Mouse (Mus musculus): ENCODE data around the gene Rasgrp4.

Rasgrp4 gene

DNA sequence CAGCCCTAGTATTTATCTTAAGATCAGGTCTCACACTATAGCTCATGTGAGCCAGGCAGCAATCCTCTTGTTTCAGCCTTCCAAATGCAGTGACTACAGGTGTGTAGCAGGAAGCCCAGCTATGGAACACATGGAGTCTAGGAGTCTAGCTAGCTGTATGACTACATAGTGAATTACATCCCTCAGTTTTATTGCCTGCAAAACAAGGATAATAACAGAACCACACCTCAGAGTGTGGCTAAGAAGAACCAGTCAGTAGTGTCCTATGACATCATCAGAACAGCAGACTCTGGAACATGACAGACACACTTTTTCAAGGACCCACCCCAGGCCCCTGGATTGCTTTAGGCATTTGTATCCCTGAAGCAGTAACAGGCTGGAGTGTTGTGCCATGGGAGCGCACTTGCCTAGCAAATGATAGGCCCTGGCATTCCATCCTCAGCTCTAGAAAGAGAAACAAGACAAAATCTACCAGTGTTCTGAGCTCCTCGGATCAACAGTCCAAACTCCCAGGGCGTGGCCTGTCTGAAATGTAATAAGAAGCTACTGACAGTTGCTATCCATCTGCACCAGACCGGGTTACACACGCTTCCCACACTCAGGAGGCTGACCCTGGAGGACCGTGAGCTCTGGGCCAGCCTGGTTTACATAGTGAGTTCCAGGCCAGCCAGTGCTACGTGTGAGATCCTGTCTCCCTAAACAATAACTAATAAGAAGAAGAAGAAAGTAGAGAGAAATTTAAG, 12.1 kb downstream of the Rasgrp4 start:
- no peak for DNase-seq (ENCODE audit: low spot score)

- DNase-seq (ENCODE audit: low spot score) = no peak
These were observed 14.1 kb downstream of the Rasgrp4 start for GRCm38 (mm10) chr7:29148771-29149170.

DNA sequence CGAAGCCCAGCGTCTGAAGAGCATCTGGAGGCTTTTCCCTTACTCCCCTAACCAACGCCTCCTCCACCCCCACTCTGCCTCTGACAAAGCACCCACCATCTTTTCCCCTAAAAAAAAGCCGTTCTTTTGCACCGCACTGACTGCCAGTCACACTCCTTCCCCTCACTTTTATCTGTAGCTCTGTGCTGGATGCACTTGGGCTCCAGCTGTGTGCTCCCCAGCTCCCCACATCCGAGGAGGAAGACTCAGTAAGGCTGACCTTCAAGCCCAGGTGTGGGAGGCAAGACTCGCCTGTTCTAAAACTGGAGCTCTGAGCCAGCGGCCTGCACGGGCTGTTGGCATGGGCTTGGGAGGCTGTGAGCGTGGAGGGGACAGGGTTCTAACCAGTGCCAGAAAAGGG, 16.8 kb downstream of the Rasgrp4 start:
- no peak for DNase-seq (ENCODE audit: low spot score)

DNA sequence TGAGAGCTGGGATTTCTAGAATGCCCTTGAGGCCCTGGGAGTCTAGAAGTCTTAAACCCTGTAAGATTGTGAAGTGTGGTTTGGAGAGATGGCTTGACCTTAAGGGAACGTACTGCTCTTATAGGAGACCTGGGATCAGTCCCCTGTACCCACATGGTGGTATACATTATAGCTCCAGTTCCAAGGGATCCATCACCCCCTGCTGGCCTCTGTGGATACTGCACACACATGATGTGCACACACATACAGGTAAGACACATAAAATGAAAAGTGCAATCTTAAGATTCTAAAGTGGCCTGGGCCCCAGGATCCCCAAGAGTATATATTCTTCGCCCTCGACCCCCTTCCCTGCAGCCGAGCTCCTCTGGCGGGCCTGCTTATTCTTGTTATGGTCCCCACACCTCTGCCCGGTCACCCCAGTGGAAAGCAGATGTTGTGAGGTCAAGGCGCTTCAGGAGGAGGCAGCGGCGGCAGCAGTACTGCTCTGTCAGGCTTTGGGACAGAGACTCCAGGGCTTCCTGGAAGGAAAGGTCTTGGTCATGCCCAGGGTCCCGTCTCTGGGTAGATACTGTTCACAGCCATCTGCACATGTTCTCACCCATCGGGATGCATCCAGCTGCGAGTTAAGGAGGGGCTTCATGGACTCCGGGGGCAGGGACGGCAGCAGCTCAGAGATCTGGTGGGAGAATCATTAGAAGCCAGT, 19.5 kb downstream of the Rasgrp4 start:
- DNase-seq (ENCODE audit: low spot score) = no peak

GRCm38 (mm10) chr7:29155196-29155837, 20.7 kb downstream of the Rasgrp4 start:
- DNase-seq (ENCODE audit: low spot score) = peak; percentile 84

GRCm38 (mm10) chr7:29155838-29156782, 21.5 kb downstream of the Rasgrp4 start, which contains the start of gene Fam98c:
Gene Fam98c (minus strand): TSS chr7:29156234.
- peak; percentile 86 for DNase-seq (ENCODE audit: low spot score)

DNA sequence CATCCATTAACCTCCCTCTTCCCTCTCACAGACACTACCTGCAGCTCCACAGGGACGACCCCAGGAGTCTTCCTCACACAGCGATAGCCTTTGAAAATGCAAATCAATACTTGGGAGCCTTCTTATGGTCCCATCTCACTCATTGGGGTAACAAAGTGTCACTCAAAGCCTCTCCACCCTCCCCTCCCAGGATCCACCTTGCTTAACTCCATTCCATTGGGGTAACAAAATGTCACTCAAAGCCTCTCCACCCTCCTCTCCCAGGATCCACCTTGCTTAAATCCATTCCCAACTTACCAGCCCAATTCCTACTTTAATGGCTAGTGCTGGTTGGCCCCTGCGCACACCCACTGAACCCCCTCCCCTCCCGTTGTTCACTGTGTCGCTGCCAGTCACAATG, 23.6 kb downstream of the Rasgrp4 start:
- no peak for DNase-seq (ENCODE audit: low spot score)

GRCm38 (mm10) chr7:29162294-29162693, 27.6 kb downstream of the Rasgrp4 start:
- DNase-seq (ENCODE audit: low spot score) = no peak

- peak; percentile 78 for DNase-seq (ENCODE audit: low spot score)
These were observed 28.3 kb downstream of the Rasgrp4 start for GRCm38 (mm10) chr7:29162750-29163525.

DNA sequence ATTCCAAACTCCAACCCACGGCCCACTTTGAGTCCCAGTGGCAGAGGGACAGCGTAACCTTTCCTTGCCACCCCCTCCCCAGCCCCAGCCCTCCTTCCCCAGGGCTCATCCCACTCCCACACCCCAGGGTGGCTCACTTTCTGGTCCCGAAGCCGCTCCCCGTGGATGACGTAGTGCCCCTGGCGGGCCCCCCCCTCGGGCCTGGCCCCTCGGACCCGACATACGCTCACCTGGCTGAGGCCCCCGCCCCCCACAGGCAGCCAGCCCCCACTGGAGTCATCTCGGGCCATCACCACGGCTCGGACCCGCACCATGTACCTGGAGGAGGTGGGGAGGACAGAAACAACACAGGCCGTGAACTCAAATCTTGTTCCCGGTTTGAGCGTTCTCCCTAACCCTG, 33.0 kb downstream of the Rasgrp4 start:
- DNase-seq (ENCODE audit: low spot score) = no peak

DNA sequence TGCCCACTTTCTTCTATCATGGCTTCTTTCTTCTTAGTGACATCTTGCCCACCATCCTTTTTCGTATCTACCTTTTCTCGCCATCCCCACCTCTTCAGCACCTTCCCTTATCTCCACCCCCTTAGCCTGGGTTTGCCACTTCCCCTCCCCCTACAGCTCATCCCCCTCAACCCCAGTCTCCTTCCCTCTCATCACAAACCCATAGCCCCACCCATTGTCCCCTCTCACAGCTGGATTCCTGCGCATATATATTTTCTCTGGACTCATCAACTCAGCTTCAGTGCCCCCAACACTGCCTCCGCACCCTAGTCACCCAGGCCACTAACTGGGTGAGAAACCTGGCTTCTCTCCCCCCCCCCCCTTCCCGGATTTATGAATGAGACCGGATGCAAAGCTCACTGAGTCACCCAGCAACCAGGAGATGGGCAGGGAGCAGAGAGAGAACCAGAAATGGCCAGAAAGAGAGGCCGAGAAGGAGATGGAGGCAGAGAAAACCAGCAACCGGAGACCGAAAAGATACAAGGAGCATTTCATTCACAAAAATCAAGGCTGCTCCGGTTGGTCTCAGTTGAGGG, 33.6 kb downstream of the Rasgrp4 start:
- DNase-seq (ENCODE audit: low spot score) = no peak

DNA sequence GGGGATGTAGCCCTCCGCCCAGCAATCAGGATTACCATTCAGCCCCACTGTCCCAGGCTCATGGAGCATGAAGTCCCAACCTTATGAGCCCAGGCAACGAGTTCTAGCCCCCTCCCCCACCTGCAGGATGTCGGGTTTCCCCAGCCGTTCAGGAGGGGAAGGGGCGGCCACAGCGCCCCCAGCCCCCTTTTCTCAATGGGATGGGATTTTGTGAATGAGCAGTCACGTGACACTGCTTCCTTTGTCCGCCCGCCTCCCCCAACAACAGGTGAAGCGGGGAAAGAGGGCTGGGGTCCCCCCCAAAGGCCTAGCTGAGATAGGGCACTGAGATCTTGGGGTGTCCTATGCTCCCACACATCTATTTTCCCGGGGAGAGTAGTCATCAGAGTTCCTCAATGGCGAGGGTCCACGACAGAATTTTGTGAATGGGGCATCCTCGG, 34.2 kb downstream of the Rasgrp4 start:
- DNase-seq (ENCODE audit: low spot score) = no peak

DNA sequence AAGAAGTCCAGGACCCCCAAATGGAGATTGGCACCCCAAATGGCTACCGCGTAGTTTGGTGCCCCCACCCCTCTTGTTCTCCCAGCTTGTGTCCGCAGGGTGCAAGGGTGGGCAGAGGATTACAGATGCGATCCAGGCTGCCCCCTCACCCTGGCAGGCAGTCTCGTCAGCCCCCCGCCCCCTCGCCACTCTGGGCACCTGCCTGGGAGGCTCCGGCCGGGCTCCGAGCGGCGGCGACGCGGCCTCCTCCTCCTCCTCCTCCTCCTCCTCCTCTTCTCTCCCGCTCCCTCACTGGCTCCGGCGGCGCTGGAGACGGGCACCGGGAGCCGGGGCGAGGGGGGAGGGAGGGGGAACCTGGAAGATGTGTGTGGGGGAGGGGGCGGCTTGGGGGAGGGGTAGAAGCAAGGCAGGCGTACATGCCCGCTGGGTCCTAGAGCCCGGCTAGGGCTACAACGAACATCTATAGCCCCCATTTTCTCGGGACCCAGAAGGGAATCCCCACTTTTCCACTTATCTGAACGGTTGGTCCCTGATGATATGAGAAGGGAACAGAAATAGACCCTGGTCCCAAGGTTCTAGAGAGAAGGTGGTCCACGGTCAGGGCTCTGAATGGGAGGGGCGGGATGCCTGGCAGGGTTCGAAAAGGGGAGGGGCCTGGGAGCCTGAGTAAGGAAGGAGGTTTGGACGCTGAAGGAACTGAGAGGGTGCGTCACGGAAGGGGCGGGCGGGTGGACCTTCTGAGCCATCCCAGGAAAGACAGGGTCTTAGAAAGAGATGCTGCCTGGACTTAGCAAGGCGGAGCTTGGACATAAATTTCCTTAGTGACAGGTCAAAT, 34.8 kb downstream of the Rasgrp4 start:
- peak; percentile 90 for DNase-seq (ENCODE audit: low spot score)

GRCm38 (mm10) chr7:29170066-29170754, 35.6 kb downstream of the Rasgrp4 start, which contains the start of the genes Ggn and Spred3:
Gene Ggn (plus strand): TSS chr7:29170210.
Gene Spred3 (minus strand): TSS chr7:29170411.
- peak; percentile 88 for DNase-seq (ENCODE audit: low spot score)

GRCm38 (mm10) chr7:29170755-29171561, 36.3 kb downstream of the Rasgrp4 start:
- DNase-seq (ENCODE audit: low spot score) = no peak

GRCm38 (mm10) chr7:29171562-29172097, 37.0 kb downstream of the Rasgrp4 start:
- no peak for DNase-seq (ENCODE audit: low spot score)

DNA sequence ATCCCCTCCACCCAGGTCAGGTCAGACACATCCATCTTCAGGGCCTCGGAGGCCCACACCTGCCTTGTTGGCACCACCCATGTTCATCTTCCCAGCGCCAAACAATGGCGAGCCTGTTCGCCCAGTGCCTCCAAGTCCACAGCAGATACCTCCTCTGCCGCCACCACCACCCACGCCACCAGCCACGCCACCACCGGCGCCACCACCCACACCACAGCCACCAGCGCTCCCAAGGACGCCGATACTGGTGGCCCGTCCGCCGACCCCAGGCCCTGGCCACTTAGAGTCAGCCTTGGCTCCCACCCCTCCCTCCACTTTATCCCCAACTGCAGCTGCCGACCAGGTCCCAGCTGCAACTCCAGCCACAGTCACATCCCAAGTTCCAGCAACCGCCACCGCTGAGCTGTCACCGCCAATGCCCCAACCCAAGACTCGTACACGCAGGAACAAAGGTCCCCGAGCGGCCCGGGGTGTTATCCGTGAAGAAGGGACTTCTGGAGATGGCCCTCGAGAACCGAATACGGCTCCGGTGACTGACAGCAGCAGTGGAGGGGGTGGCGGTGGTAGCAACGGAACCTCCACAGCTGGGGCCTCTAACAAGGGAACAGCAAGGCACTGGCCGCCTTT, 37.9 kb downstream of the Rasgrp4 start:
- DNase-seq (ENCODE audit: low spot score) = no peak

Data from yolk sac, embryonic 10.5 days (tissue).